Mouse (Mus musculus) lung, adult 2 months (tissue): Measurements from ENCODE around the gene Med21. TPM values are rescaled to one million over a fixed set of nuclear protein-coding genes. Genes with fewer than 3 reads are reported as not detected.

ENCODE experiments used
- DNase-seq: peaks from one replicate; pipeline ENCODE4 v3.0.0; 2022
- H3K4me1 ChIP-seq: fragments of 200-500 bp; 2 replicates; pipeline ENCODE4 v1.6.1; 2011; ENCODE audit warnings: low read length; ENCODE audit not compliant: control insufficient read depth, insufficient read depth
- H3K4me3 ChIP-seq: fragments of 200-500 bp; replicated peaks from 2 replicates; pipeline ENCODE3; 2011; ENCODE audit warnings: low read depth, mild to moderate bottlenecking, control low read depth, low read length; ENCODE audit errors: extremely low read depth
- CTCF ChIP-seq: fragments of 200-500 bp; IDR thresholded peaks from 2 replicates; pipeline ENCODE4 v1.5.1; 2011; ENCODE audit warnings: mild to moderate bottlenecking, low read length, control low read depth; ENCODE audit not compliant: insufficient read depth
- POLR2A ChIP-seq: fragments of 200-500 bp; IDR thresholded peaks from 2 replicates; pipeline ENCODE4 v1.6.1; 2011; ENCODE audit warnings: low read depth, mild to moderate bottlenecking, control low read depth, low read length, borderline replicate concordance; ENCODE audit errors: extremely low read depth
- WGBS: fragments of 180-500 bp; shearing (Covaris S2); methylation state at CpG from one replicate; pipeline ENCODE4 v1.1.7; 2018; 5-methylcytosine and 5-hydroxymethylcytosine counted together
- polyA plus RNA-seq: library from polyadenylated mRNA; depleted of rRNA; stranded (reverse); fragments of >200 nt; gene quantifications from 2 replicates; pipeline ENCODE4 v1.2.3, GENCODE M21; 2012

Med21 gene
- polyA plus RNA-seq, 1 experiment: 25.1 TPM

DNA sequence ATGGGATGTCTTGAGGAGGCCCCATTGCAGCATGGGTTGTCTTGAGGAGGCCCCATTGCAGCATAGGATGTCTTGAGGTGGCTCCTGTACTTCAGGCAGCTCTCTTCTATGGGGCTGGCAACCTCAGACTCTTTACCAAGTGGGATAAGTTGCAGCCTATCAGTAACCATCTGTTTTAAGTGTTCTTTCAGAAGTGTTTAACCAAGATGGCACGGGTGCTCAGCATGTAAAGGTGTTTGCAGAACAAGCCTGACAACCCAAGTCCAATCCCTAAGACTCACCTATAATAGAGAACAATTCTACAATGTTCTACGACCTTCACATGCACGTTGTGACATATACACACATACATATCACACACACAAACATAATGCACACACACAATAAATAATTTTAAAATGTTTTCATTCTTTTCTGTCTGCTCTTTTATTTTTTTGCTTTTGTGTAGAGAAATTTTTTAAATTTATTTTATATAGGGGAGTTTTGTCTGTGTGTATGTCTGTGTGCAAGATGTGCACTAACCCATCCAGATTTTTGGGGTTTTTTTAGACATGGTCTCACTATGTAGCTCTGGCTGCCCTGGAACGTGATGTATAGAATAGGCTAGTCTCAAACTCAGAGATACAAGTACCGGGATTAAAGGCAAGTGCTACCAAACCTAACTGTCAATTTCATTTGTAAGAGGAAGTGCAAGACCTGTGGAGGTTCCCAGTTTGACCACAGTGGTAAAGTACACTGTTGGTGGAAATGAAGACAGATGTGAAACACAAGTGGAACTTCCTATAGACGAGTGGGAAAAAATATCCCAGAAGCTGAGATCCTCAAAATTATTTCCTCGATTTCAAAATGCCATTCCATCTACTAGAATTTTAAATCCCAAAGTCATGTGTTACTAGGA, 2.0 kb upstream of the Med21 start:
- DNase-seq: no peak
- Histone ChIP-seq H3K4me3 (no peak overlapping the region), H3K4me1 (peaks cover 8% of the 10 kb centered on the region)
- TF ChIP-seq POLR2A (no peak), CTCF (no peak)
- WGBS: 79% methylated on average over 7 of the region's 7 CpGs

- Histone ChIP-seq H3K4me1 (peaks cover 8% of the 10 kb centered on the region), H3K4me3 (no peak overlapping the region)
- DNase-seq: no peak
- WGBS: 75% methylated on average over 6 of the region's 6 CpGs
- TF ChIP-seq POLR2A (no peak), CTCF (no peak)
Measured at GRCm38 (mm10) chr6:146640991-146641390, 1.4 kb upstream of the Med21 start.

GRCm38 (mm10) chr6:146641621-146642210, 631 bp upstream of the Med21 start:
- H3K4me1 ChIP-seq: peaks cover 8% of the 10 kb centered on the region
- 63% methylated on average over 11 of the region's 11 CpGs for WGBS
- DNase-seq: no peak

GRCm38 (mm10) chr6:146643184-146643570, 830 bp downstream of the Med21 start:
- Histone ChIP-seq H3K4me3 (peak overlapping the region; percentile 95), H3K4me1 (peaks cover 8% of the 10 kb centered on the region)
- DNase-seq: no peak
- TF ChIP-seq CTCF (no peak), POLR2A (no peak)
- 12% methylated on average over 11 of the region's 11 CpGs for WGBS

More at GRCm38 (mm10) chr6:146641621-146642210, 631 bp upstream of the Med21 start:
- H3K4me3 ChIP-seq: peak overlapping the region; percentile 93
- TF ChIP-seq POLR2A: no peak
- no peak for TF ChIP-seq CTCF

- 57% methylated on average over 2 of the region's 2 CpGs for WGBS
- no peaks in the 10 kb centered on the region; the same call in 1 of the 2 replicates for H3K4me1 ChIP-seq
- H3K4me3 ChIP-seq: no peak overlapping the region
- no peak for TF ChIP-seq POLR2A
- TF ChIP-seq CTCF: no peak
- DNase-seq: no peak
Measured at GRCm38 (mm10) chr6:146650013-146650412, 7.7 kb downstream of the Med21 start.

DNA sequence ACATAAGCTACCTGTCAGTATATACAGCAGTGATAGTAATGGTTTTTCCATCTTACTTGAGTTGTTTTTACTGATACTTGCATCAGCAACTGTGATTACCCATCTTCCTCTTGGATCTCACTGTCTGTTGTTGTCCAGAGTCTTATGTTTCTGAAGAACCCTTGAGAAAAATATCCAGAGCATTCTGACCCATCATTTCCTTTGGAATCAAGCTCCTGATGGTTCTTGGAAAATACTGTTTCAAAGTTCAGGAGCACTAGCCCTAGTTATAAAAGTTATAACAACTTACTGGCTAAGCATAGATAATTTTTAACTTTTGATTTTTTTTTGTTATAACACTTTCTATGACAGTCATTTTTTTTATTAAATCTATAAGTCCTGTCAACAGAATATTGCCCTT, 9.1 kb downstream of the Med21 start:
- no peaks in the 10 kb centered on the region for H3K4me1 ChIP-seq
- no peak overlapping the region for H3K4me3 ChIP-seq
- no peak for DNase-seq
- TF ChIP-seq POLR2A: no peak
- no peak for TF ChIP-seq CTCF

DNA sequence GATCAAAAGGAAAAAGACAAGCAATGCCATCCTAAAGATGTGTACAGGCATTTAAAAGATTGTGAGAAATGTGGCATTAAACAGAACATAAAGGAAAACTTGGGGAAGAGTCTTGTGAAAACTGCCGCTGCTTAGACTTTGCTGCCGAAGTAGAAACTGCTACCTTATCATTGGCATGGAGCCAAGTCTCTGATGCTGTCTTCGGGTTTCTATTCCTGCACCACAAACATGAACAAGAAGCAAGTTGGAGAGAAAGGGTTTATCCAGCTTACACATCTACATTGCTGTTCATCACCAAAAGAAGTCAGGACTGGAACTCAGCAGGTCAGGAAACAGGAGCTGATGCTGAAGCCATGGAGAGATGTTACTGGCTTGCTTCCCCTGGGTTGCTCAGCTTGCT, 10.8 kb downstream of the Med21 start:
- H3K4me1 ChIP-seq: no peaks in the 10 kb centered on the region
- 55% methylated on average over 3 of the region's 3 CpGs for WGBS
- no peak for DNase-seq
- H3K4me3 ChIP-seq: no peak overlapping the region
- TF ChIP-seq POLR2A (no peak), CTCF (no peak)

DNA sequence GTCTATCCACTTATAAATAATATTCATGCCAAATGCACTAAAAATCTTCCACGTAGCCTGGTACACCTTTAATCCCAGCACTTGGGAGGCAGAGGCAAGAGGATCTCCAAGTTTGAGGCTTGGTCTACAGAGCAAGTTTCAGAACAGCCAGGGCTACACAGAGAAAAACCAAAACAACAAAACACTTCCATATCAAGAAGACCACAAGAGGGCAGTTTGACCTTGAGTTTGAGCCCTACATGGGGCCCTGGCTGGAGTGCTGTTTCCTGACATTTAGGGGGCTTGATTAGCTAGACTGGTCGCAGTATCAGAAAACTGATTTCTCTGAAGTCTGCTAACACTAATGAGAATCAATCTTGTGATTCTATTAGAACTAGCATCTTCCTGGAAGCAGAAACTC, 18.2 kb downstream of the Med21 start:
- Histone ChIP-seq H3K4me1 (no peaks in the 10 kb centered on the region), H3K4me3 (no peak overlapping the region)
- TF ChIP-seq CTCF (peak; percentile 21; the same call in 1 of the 2 replicates), POLR2A (no peak)
- WGBS: 60% methylated on average over 2 of the region's 2 CpGs
- DNase-seq: no peak

DNA sequence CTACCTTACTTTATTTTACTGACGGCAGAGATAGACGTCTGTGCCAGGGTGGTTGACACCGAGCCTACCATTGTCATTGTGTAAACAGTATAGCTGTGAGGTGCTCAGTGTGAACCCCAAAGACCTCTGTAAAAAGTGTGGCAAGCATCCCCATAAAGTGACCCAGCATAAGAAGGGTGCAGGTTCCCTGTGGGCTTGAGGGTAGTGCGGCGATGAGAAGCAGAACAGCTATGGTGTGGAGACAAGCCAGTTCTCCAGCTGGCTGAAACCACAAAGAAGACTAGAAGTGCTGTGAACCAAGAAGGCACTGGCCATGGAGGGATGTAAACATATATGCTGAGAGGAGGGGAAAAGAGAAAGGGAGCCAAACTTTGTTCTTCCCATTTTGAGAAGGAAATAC, 19.3 kb downstream of the Med21 start:
- 67% methylated on average over 5 of the region's 5 CpGs for WGBS
- H3K4me3 ChIP-seq: no peak overlapping the region
- TF ChIP-seq CTCF: no peak
- TF ChIP-seq POLR2A: no peak
- H3K4me1 ChIP-seq: no peaks in the 10 kb centered on the region
- no peak for DNase-seq

DNA sequence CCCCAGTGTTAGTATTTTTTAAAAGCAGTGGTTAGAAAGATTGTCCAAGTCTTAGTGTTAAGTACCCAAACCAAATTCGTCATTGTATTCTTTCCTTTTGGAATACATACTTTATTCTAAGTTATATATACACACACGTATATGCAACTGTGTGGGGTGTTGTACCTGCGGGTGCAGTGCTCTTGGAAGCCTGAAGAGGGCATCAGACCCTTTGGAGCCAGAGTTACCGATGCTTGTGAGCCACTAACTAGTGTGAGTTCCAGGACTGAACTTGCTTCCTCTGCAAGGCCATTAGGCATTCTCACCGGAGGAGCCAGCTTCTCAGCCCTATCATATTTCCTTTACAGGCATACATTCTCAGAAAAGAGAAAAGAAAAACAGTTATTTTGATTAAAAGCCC, 20.3 kb downstream of the Med21 start:
- DNase-seq: peak; percentile 40
- no peak overlapping the region for H3K4me3 ChIP-seq
- whole genome bisulfite sequencing: 22% methylated on average over 5 of the region's 5 CpGs

More for the DNA sequence above, 20.3 kb downstream of the Med21 start:
- H3K4me1 ChIP-seq: no peaks in the 10 kb centered on the region
- no peak for TF ChIP-seq POLR2A
- peak; percentile 92 for TF ChIP-seq CTCF
